Mouse (Mus musculus) large intestine, adult 2 months (tissue): ENCODE measurements around the gene Pak1. TPM values are rescaled to one million over a fixed set of nuclear protein-coding genes. Genes with fewer than 3 reads are reported as not detected.

ENCODE experiments used
- polyA plus RNA-seq: library from polyadenylated mRNA; depleted of rRNA; stranded (reverse); fragments of >200 nt; gene quantifications from 2 replicates; pipeline ENCODE4 v1.2.3, GENCODE M21; 2012; rRNA removed

The Pak1 gene
- polyA plus RNA-seq, 1 experiment = 34.3 TPM

Other genes with a start within 250 kb of the Pak1 start
- 60.3 and 78.1 TPM in 2 replicates for gene Aamdc, start 209.0 kb upstream of the Pak1 start, polyA plus RNA-seq
- 1.5 and 2.6 TPM in 2 replicates for gene Rsf1, start 208.7 kb upstream of the Pak1 start, polyA plus RNA-seq
- 26.6 and 27.2 TPM in 2 replicates for gene Clns1a, start 91.9 kb upstream of the Pak1 start, polyA plus RNA-seq
- 32.6 and 75.7 TPM in 2 replicates for gene Aqp11, start 50.3 kb upstream of the Pak1 start, polyA plus RNA-seq
- not detected in 2 replicates for gene Gdpd4, start 131.4 kb downstream of the Pak1 start, polyA plus RNA-seq